Mouse (Mus musculus) embryonic facial prominence, embryonic 13.5 days (tissue): ENCODE measurements around the gene Itpr2. TPM values are rescaled to one million over a fixed set of nuclear protein-coding genes. Genes with fewer than 3 reads are reported as not detected.

Experiments
- ATAC-seq: fragments of 200-750 bp; cut with Nextera tagmentation; 2 replicates; pipeline ENCODE4 v1.8.0; 2017; ENCODE audit warnings: low read depth; ENCODE audit not compliant: insufficient number of reproducible peaks, insufficient read depth, low FRiP score, low TSS enrichment
- H3K27ac ChIP-seq: fragments of 300-500 bp; sonication (generic); 2 replicates; pipeline ENCODE4 v1.5.1; 2015; ENCODE audit warnings: moderate library complexity, mild to moderate bottlenecking, inconsistent platforms
- H3K27me3 ChIP-seq: fragments of 300-500 bp; sonication (generic); 2 replicates; pipeline ENCODE4 v1.6.1; 2015; ENCODE audit warnings: mild to moderate bottlenecking, inconsistent platforms
- H3K36me3 ChIP-seq: fragments of 300-500 bp; sonication (generic); 2 replicates; pipeline ENCODE4 v1.6.1; 2015; ENCODE audit warnings: mild to moderate bottlenecking, inconsistent platforms
- H3K4me1 ChIP-seq: fragments of 300-500 bp; sonication (generic); 2 replicates; pipeline ENCODE4 v1.6.1; 2015; ENCODE audit warnings: inconsistent platforms
- H3K4me2 ChIP-seq: fragments of 300-500 bp; sonication (generic); 2 replicates; pipeline ENCODE4 v1.6.1; 2015; ENCODE audit warnings: moderate library complexity, mild to moderate bottlenecking, inconsistent platforms
- H3K4me3 ChIP-seq: fragments of 300-500 bp; sonication (generic); 2 replicates; pipeline ENCODE4 v1.5.1; 2015; ENCODE audit warnings: mild to moderate bottlenecking, inconsistent platforms
- H3K9ac ChIP-seq: fragments of 300-500 bp; sonication (generic); 2 replicates; pipeline ENCODE4 v1.6.1; 2015; ENCODE audit warnings: mild to moderate bottlenecking, inconsistent platforms
- H3K9me3 ChIP-seq: fragments of 300-500 bp; sonication (generic); 2 replicates; pipeline ENCODE4 v1.6.1; 2016; ENCODE audit warnings: inconsistent platforms
- WGBS: fragments of 180-500 bp; shearing (Covaris S2); methylation state at CpG from one replicate; pipeline ENCODE4 v1.1.7; 2015; ENCODE audit warnings: mixed read lengths; 5-methylcytosine and 5-hydroxymethylcytosine counted together
- polyA plus RNA-seq: library from polyadenylated mRNA; unstranded; fragments of >200 nt; fragmentation: Nextera tagmentation; extraction: Ambion mirVana; gene quantifications from 2 replicates; pipeline ENCODE4 v1.2.1, GENCODE M21; 2015

Gene Itpr2
- polyA plus RNA-seq, 1 experiment from 2014 or later, result 9.3 TPM

DNA sequence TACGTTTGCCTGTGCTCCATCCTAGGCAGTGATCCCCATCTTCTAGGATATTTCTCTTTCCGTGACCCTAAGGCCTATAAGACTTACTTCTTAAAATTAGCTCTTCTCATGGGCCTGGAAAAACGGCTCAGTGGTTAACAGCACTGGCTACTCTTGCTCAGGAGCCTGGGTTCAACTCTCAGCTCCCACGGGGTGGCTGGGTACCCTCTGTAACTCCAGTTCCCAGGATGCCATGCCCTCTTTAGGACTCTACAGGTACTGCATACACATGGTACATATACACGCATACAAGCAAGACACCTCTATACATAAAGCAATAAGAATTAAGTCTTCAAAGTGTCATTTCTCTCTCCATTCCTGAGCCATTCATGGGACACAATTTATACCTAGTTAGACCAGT is 228.8 kb downstream of the Itpr2 start:
- Histone ChIP-seq H3K9me3 (no peaks in the 10 kb centered on the region), H3K9ac (no peak overlapping the region), H3K27me3 (no peaks in the 10 kb centered on the region), H3K4me3 (no peak overlapping the region), H3K36me3 (no peaks in the 10 kb centered on the region), H3K4me2 (no peak overlapping the region), H3K4me1 (peaks cover 21% of the 10 kb centered on the region), H3K27ac (no peak overlapping the region)
- 88% methylated on average over 5 of the region's 5 CpGs for WGBS
- ATAC-seq, result no peak

DNA sequence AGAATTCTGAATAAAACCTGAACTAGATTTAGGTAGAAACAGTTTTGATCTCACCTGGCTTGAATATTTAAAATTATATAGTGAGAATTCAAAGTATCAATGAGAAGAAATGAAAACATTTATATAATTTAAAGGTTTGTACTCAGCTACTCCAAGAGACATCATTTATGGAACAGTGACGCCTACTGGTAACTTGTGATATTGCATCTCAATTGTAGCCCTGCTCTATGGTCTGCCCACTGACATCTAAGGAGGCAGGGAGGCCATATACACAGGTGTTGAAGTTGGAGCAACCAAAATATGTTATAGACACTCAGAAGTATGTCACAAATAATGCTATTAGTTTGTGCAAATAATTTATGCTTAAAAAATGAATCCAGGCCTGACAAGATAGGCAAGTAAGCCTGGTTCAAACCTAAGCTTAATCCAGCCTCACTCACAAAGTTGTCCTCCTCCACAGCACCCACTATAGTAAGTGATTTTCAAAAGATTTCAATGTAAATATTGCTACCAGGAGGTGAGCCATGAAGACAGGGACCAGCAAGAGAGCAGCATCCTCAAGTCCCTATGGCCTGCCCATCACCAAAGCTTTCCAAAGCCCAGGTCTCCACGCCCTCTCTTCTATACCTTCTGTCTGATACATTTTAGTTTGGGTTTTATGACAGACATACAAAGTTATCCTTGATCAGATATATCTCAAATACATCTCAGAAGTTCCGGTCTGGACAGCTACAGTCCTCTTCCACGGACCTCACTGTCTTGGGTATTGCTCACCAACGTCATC is 229.6 kb downstream of the Itpr2 start:
- H3K4me3 ChIP-seq, result no peak overlapping the region
- H3K27me3 ChIP-seq, result no peaks in the 10 kb centered on the region
- H3K9ac ChIP-seq, result no peak overlapping the region
- no peak overlapping the region for H3K27ac ChIP-seq
- H3K4me1 ChIP-seq, result peaks cover 21% of the 10 kb centered on the region
- WGBS, result 77% methylated on average over 5 of the region's 5 CpGs
- no peak for ATAC-seq
- no peaks in the 10 kb centered on the region for H3K36me3 ChIP-seq
- H3K9me3 ChIP-seq, result no peaks in the 10 kb centered on the region
- no peak overlapping the region for H3K4me2 ChIP-seq

DNA sequence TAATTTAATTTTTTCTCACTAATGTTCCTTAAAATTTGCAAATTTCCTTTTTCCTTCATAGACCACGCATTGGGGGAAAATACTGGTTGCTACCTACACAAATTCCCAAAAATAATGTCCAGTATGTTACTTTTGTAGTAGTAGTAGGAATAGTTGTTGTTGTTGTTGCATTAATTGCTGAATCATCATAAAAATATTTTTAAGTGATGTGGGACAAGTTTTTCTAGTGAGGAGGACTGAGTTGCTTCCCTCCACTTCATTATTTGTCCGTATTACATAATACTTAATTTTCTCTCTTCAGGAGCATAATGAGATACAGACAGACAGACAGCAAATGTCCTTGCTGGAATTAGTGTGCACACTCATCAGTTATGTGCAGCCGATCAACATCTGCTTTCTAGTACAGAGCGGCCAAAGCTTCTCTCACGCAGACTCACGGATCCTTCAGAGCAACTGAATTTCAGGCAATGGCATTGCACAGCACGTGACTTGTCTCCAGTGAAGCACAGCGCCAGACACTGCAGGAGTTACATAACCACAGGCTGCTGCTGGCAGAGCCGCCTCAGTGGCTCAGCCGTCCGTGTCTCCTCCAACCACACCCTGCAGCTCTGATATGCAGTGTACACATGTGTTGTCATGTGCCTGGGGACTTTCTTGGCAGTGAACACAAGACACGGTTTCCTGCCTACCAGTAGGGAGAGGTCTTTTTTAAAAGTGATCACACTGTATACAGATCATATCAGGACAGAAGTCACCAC is 231.1 kb downstream of the Itpr2 start:
- H3K4me2 ChIP-seq, result peak overlapping the region; percentile 26; the same call in 1 of the 2 replicates
- ATAC-seq, result peak; percentile 83
- no peaks in the 10 kb centered on the region for H3K36me3 ChIP-seq
- 30% methylated on average over 12 of the region's 12 CpGs for WGBS
- H3K4me1 ChIP-seq, result peaks cover 14% of the 10 kb centered on the region
- no peaks in the 10 kb centered on the region for H3K27me3 ChIP-seq
- no peak overlapping the region for H3K9ac ChIP-seq
- no peak overlapping the region for H3K4me3 ChIP-seq
- H3K27ac ChIP-seq, result no peak overlapping the region; the same call in 1 of the 2 replicates
- H3K9me3 ChIP-seq, result no peaks in the 10 kb centered on the region

DNA sequence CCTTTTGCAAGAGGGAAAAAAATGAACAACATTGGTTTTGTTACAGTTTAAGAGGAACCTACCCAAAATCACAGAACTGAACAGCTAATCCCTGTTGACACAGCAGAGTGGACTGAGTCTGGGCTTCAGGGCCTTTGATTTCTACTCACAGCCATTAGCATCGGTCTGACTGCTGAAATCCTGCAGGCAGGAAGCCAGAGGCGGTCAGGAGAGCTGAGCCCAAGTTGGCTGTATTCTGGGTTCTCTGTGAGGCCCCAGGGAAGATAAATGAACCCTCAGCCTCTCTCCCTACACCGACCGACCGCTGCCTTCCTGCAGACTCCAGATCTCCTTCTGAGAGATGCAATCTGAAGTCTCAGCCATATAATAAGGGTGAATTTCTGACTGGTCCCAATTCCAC is 231.9 kb downstream of the Itpr2 start:
- Histone ChIP-seq H3K36me3 (no peaks in the 10 kb centered on the region), H3K27me3 (no peaks in the 10 kb centered on the region), H3K4me3 (no peak overlapping the region), H3K9me3 (no peaks in the 10 kb centered on the region), H3K9ac (no peak overlapping the region), H3K4me1 (peaks cover 14% of the 10 kb centered on the region), H3K4me2 (no peak overlapping the region), H3K27ac (peak overlapping the region; percentile 28; the same call in 1 of the 2 replicates)
- ATAC-seq, result no peak
- 43% methylated on average over 5 of the region's 5 CpGs for whole genome bisulfite sequencing

DNA sequence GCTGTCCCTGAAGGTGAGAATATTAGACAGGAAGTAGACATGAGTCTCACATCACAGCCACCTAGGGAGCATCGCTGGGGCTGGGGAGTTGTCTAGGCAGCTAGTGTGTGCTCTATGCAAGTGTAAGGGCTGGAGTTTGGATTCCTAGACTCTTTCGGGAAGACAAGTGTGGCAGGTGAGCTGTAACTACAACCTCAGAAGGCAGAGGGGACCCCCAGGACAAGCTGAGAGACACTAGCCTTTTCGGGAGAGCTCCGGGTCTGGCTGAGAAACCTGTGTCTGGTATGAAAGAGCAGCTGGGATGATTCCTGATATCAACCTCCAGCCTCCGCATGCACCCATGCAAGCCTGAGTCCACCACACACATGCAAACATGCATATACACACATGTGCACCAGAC is 232.7 kb downstream of the Itpr2 start:
- 91% methylated on average over 5 of the region's 5 CpGs for WGBS
- no peak overlapping the region for H3K4me2 ChIP-seq
- no peak overlapping the region for H3K4me3 ChIP-seq
- peaks cover 14% of the 10 kb centered on the region for H3K4me1 ChIP-seq
- H3K27ac ChIP-seq, result no peak overlapping the region
- no peaks in the 10 kb centered on the region for H3K36me3 ChIP-seq
- H3K27me3 ChIP-seq, result no peaks in the 10 kb centered on the region
- no peaks in the 10 kb centered on the region for H3K9me3 ChIP-seq
- no peak overlapping the region for H3K9ac ChIP-seq
- no peak for ATAC-seq

DNA sequence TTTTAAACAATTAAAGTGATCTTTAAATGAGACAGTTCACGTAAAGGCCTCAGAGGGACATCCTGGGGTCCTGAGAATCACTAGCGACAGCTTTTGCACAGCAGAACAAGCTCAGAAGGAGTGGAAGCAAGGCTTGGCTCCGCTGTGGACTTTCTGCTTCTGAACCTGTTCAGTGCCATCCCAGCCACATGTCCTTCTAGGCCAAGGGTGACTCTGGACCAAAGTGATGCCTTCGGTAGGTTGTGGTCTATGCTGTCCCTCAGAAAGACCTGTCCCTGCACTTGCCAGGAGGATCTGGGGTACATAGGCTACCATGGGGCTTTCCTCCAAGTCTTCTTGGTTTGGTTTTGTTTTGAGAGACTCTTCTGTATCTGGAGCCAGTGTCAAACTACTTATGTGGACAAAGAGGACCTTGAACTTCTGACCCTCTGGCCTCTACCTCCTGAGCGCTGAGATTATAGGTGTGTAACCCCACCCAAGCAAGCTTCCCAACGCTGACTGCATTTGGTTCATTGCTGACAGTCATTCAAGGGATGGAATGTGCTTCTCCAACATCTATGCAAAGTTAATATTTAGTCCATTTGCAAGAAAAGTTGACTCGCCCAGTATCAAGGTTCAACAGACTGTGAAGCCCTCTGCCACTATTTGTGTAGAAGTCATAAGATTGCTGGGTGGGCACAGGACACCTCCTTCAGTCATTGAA is 241.2 kb downstream of the Itpr2 start:
- H3K27me3 ChIP-seq, result no peaks in the 10 kb centered on the region
- no peak overlapping the region for H3K27ac ChIP-seq
- H3K4me1 ChIP-seq, result peaks cover 5% of the 10 kb centered on the region; the same call in 1 of the 2 replicates
- WGBS, result 88% methylated on average over 7 of the region's 7 CpGs
- H3K9ac ChIP-seq, result no peak overlapping the region
- H3K4me2 ChIP-seq, result no peak overlapping the region
- no peaks in the 10 kb centered on the region for H3K36me3 ChIP-seq
- no peaks in the 10 kb centered on the region for H3K9me3 ChIP-seq
- H3K4me3 ChIP-seq, result no peak overlapping the region
- ATAC-seq, result no peak

DNA sequence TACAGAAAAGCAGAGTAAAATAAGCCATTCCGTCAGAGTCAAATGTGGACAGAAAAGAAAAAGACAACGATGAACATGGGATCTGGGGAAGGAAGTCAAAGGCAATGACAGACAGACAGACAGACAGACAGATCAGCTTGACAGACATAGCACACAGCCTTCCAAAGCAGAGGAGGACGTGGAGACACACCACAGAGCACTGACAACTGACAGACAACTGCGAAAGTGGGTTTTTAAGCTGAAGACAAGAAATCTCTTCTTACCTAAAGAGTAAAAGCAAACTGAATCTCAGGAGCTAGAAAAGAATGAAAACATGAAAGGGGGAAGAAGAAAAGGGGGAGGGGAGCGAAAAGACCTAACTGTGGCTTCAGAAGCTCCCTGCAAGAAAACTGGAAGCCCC is 243.3 kb downstream of the Itpr2 start:
- WGBS, result 91% methylated on average over 5 of the region's 5 CpGs
- Histone ChIP-seq H3K9me3 (no peaks in the 10 kb centered on the region), H3K4me1 (peaks cover 21% of the 10 kb centered on the region)

DNA sequence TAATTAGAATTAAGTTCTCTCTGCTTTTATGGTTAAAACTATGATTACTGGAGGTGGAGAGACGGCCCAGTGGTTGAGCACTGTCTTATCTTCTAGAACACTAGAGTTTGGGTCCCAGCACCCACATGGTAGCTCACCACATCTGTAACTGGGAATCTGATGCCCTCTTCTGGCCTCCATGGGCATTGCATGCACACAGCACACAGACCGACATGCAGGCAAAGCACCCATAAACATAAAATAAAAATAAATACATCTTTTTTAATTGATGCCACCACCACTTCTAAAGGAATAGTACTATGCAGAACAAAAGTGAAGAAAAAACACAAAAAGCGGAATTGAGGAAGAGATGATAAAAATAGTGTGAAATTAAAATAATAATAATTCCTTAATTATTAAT is 243.8 kb downstream of the Itpr2 start:
- Histone ChIP-seq H3K27me3 (no peaks in the 10 kb centered on the region), H3K4me3 (no peak overlapping the region), H3K27ac (no peak overlapping the region), H3K36me3 (no peaks in the 10 kb centered on the region), H3K9ac (no peak overlapping the region), H3K4me1 (peaks cover 24% of the 10 kb centered on the region), H3K4me2 (no peak overlapping the region), H3K9me3 (no peaks in the 10 kb centered on the region)
- no peak for ATAC-seq
- WGBS, result 96% methylated on average over 3 of the region's 3 CpGs

More for the DNA sequence above, 243.3 kb downstream of the Itpr2 start:
- no peaks in the 10 kb centered on the region for H3K27me3 ChIP-seq
- no peaks in the 10 kb centered on the region for H3K36me3 ChIP-seq
- no peak for ATAC-seq
- H3K9ac ChIP-seq, result no peak overlapping the region; the same call in 1 of the 2 replicates
- no peak overlapping the region for H3K27ac ChIP-seq
- H3K4me2 ChIP-seq, result no peak overlapping the region
- H3K4me3 ChIP-seq, result no peak overlapping the region

DNA sequence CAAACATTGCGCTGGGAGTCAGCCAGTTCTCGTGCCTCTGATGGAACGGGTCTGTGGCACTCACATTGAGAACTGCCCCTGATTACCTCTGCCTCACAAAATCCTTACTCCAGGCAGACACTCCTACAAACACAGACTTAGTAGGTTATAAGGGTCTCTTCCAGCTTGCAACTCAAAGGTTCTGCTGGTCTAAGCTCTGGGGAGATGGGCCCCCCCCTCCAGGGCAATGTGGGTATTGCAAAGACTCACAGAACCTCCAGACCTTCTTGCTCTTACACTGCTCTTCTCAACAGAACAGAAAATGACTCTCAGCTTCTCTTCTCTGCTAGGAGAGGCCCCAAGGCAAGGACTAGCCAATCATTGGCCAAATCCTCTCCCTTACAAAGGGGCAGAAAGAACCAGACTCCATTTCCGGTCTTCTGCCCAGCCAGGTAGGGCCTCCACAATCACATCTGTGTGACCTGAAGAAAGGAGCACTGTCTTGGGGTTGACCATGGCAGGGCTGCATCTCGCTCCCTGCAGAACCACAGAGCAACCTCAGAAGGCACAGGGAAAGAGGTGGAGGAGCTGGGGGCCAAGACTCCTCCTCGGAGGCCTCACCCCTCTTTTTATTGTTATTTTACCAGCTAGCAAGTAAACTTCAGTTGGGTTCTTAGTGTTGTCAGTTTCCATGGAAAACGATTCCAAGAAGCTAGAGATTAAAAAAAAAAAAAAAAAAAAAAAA is 244.9 kb downstream of the Itpr2 start:
- ATAC-seq, result no peak
- no peaks in the 10 kb centered on the region for H3K27me3 ChIP-seq
- H3K4me2 ChIP-seq, result no peak overlapping the region
- H3K4me3 ChIP-seq, result no peak overlapping the region
- no peaks in the 10 kb centered on the region for H3K36me3 ChIP-seq
- no peak overlapping the region for H3K27ac ChIP-seq
- 86% methylated on average over 7 of the region's 7 CpGs for WGBS
- no peaks in the 10 kb centered on the region for H3K9me3 ChIP-seq
- no peak overlapping the region for H3K9ac ChIP-seq
- H3K4me1 ChIP-seq, result peaks cover 24% of the 10 kb centered on the region

DNA sequence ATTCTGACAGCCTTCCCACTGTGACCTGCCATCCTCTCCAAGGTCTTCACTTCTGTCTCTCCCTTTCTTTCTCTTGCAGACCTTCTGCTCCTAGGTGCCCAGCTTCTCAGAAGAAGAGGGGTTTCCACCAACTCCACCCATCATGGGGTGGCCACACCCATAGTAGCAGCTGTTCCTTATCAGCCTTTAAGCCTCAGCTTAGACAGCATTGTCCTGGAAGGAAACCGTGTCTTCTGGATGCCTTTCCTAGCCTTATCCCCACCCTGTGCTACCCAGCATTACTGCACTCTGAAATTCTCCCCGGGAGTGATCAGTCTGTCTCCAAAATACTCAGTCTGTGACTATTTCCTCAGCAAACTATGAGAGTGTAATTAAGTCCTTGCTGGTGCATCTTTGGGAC is 245.6 kb downstream of the Itpr2 start:
- H3K4me2 ChIP-seq, result no peak overlapping the region
- WGBS, result 37% methylated on average over 2 of the region's 2 CpGs
- peaks cover 24% of the 10 kb centered on the region for H3K4me1 ChIP-seq
- H3K36me3 ChIP-seq, result no peaks in the 10 kb centered on the region
- no peaks in the 10 kb centered on the region for H3K9me3 ChIP-seq
- no peak overlapping the region for H3K9ac ChIP-seq
- H3K27ac ChIP-seq, result no peak overlapping the region
- no peak overlapping the region for H3K4me3 ChIP-seq
- ATAC-seq, result no peak
- no peaks in the 10 kb centered on the region for H3K27me3 ChIP-seq

DNA sequence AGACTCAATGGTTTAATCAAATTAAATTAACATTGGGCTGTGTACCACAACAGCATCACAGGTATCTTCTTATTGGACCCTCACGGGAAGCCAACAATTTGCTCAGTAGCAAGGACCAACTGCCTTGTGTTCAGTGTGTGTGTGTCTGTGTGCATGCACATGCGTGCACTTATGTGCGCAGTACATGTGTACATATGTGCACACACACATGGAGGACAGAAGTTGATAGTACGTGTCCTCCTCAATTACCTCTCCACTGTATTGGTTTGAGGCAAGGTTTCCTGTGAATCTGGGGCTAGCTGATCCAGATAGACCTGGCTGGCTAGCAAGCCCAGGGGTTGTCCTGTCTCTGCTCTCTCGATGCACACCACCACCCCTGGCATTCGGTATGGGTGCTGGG is 246.4 kb downstream of the Itpr2 start:
- ATAC-seq, result no peak
- H3K4me3 ChIP-seq, result no peak overlapping the region
- WGBS, result 92% methylated on average over 6 of the region's 6 CpGs
- no peak overlapping the region for H3K4me2 ChIP-seq
- no peak overlapping the region for H3K27ac ChIP-seq
- no peaks in the 10 kb centered on the region for H3K9me3 ChIP-seq
- peaks cover 24% of the 10 kb centered on the region for H3K4me1 ChIP-seq
- H3K27me3 ChIP-seq, result no peaks in the 10 kb centered on the region
- H3K9ac ChIP-seq, result no peak overlapping the region
- H3K36me3 ChIP-seq, result no peaks in the 10 kb centered on the region
